Mouse (Mus musculus) ES-Bruce4 (cell line): ENCODE results near the gene Wdr70.

Source experiments
- CTCF ChIP-seq: IDR thresholded peaks from one replicate; pipeline ENCODE4 v1.8.1; 2011; ENCODE audit warnings: low read depth, low read length
- POLR2A ChIP-seq: IDR thresholded peaks from one replicate; pipeline ENCODE4 v1.8.1; 2011; ENCODE audit warnings: low read length; ENCODE audit not compliant: insufficient read depth

- TF ChIP-seq POLR2A (no peak), CTCF (no peak)
Observed at GRCm38 (mm10) chr15:8007413-8007812, 91.6 kb downstream of the Wdr70 start.
